Mouse (Mus musculus) liver, embryonic 16.5 days (tissue): ENCODE measurements at regions not wholly inside any gene's neighbourhood (a gene's known extent, or its start where the extent isn't known, plus 50 kb on each side); places are given as distances from the start of the nearest gene placed in this dataset.

Source experiments
- ATAC-seq: fragments of 200-750 bp; cut with Nextera tagmentation; 2 replicates; pipeline ENCODE4 v1.8.0; 2017; ENCODE audit warnings: low read depth, mild to moderate bottlenecking, moderate number of reproducible peaks, moderate library complexity
- H3K27ac ChIP-seq: fragments of 300-500 bp; sonication (generic); 2 replicates; pipeline ENCODE4 v1.5.1; 2014; ENCODE audit warnings: mild to moderate bottlenecking, low read length
- H3K27me3 ChIP-seq: fragments of 300-500 bp; sonication (generic); 2 replicates; pipeline ENCODE4 v1.6.1; 2014; ENCODE audit warnings: low read depth, low read length, mixed read lengths; ENCODE audit not compliant: control insufficient read depth, insufficient read depth
- H3K36me3 ChIP-seq: fragments of 300-500 bp; sonication (generic); 2 replicates; pipeline ENCODE4 v1.6.1; 2014; ENCODE audit warnings: mild to moderate bottlenecking; ENCODE audit not compliant: control insufficient read depth, insufficient read depth
- H3K4me1 ChIP-seq: fragments of 300-500 bp; sonication (generic); 2 replicates; pipeline ENCODE4 v1.6.1; 2014; ENCODE audit warnings: low read depth, low read length, mixed read lengths; ENCODE audit not compliant: control insufficient read depth
- H3K4me2 ChIP-seq: fragments of 300-500 bp; sonication (generic); 2 replicates; pipeline ENCODE4 v1.6.1; 2014; ENCODE audit warnings: low read depth, low read length, mixed read lengths
- H3K4me3 ChIP-seq: fragments of 300-500 bp; sonication (generic); 2 replicates; pipeline ENCODE4 v1.5.1; 2014; ENCODE audit warnings: low read depth, mild to moderate bottlenecking, low read length
- H3K9ac ChIP-seq: fragments of 300-500 bp; sonication (generic); 2 replicates; pipeline ENCODE4 v1.6.1; 2014; ENCODE audit warnings: low read depth, low read length
- H3K9me3 ChIP-seq: fragments of 300-500 bp; sonication (generic); replicated peaks from 2 replicates; pipeline ENCODE4 v1.6.1; 2016; ENCODE audit warnings: low read length; ENCODE audit not compliant: control insufficient read depth
- WGBS: fragments of 180-500 bp; shearing (Covaris S2); extraction: QIAGEN DNeasy Blood & Tissue Kit; methylation state at CpG from one replicate; pipeline ENCODE4 v1.1.7; 2014; ENCODE audit not compliant: insufficient replicate concordance; 5-methylcytosine and 5-hydroxymethylcytosine counted together

GRCm38 (mm10) chr2:78972288-78973117, 104.6 kb downstream of the Ube2e3 start:
- ATAC-seq = no peak
- H3K36me3 ChIP-seq = no peaks in the 10 kb centered on the region
- H3K4me2 ChIP-seq = no peak overlapping the region
- H3K27me3 ChIP-seq = no peaks in the 10 kb centered on the region
- no peak overlapping the region for H3K4me3 ChIP-seq
- WGBS = 71% methylated on average over 10 of the region's 10 CpGs
- no peaks in the 10 kb centered on the region for H3K9me3 ChIP-seq
- H3K27ac ChIP-seq = no peak overlapping the region
- H3K4me1 ChIP-seq = no peaks in the 10 kb centered on the region
- H3K9ac ChIP-seq = no peak overlapping the region

- Histone ChIP-seq H3K27me3 (no peaks in the 10 kb centered on the region), H3K9me3 (no peaks in the 10 kb centered on the region), H3K4me3 (no peak overlapping the region), H3K4me2 (no peak overlapping the region), H3K9ac (no peak overlapping the region), H3K27ac (no peak overlapping the region), H3K4me1 (no peaks in the 10 kb centered on the region), H3K36me3 (no peaks in the 10 kb centered on the region)
- ATAC-seq = no peak
- 68% methylated on average over 3 of the region's 3 CpGs for WGBS
These were observed 105.9 kb downstream of the Ube2e3 start for GRCm38 (mm10) chr2:78973811-78974210.

- no peak overlapping the region for H3K4me3 ChIP-seq
- H3K27ac ChIP-seq = no peak overlapping the region
- no peaks in the 10 kb centered on the region for H3K27me3 ChIP-seq
- H3K9ac ChIP-seq = no peak overlapping the region
- no peaks in the 10 kb centered on the region for H3K4me1 ChIP-seq
- no peak overlapping the region for H3K4me2 ChIP-seq
- 57% methylated on average over 2 of the region's 2 CpGs for WGBS
- ATAC-seq = no peak
- no peaks in the 10 kb centered on the region for H3K36me3 ChIP-seq
- no peaks in the 10 kb centered on the region for H3K9me3 ChIP-seq
These were observed 106.9 kb downstream of the Ube2e3 start for GRCm38 (mm10) chr2:78974683-78975392.

GRCm38 (mm10) chr2:78975393-78975774, 107.5 kb downstream of the Ube2e3 start:
- Histone ChIP-seq H3K9me3 (no peaks in the 10 kb centered on the region), H3K4me3 (no peak overlapping the region), H3K9ac (no peak overlapping the region), H3K27ac (no peak overlapping the region), H3K27me3 (no peaks in the 10 kb centered on the region), H3K4me2 (no peak overlapping the region), H3K4me1 (no peaks in the 10 kb centered on the region), H3K36me3 (no peaks in the 10 kb centered on the region)
- ATAC-seq = no peak
- WGBS = 66% methylated on average over 4 of the region's 4 CpGs

- Histone ChIP-seq H3K27ac (no peak overlapping the region), H3K4me3 (no peak overlapping the region), H3K36me3 (no peaks in the 10 kb centered on the region), H3K4me2 (no peak overlapping the region), H3K9me3 (no peaks in the 10 kb centered on the region), H3K4me1 (no peaks in the 10 kb centered on the region), H3K9ac (no peak overlapping the region), H3K27me3 (no peaks in the 10 kb centered on the region)
- ATAC-seq = no peak
- 80% methylated on average over 4 of the region's 4 CpGs for WGBS
These were observed 108.2 kb downstream of the Ube2e3 start for GRCm38 (mm10) chr2:78976084-78976483.

- Histone ChIP-seq H3K27me3 (no peaks in the 10 kb centered on the region), H3K4me3 (no peak overlapping the region), H3K4me1 (no peaks in the 10 kb centered on the region), H3K9ac (no peak overlapping the region), H3K9me3 (no peaks in the 10 kb centered on the region), H3K36me3 (no peaks in the 10 kb centered on the region), H3K4me2 (no peak overlapping the region), H3K27ac (no peak overlapping the region)
- no peak for ATAC-seq
- 61% methylated on average over 5 of the region's 5 CpGs for WGBS
These were observed 109.9 kb downstream of the Ube2e3 start for GRCm38 (mm10) chr2:78977632-78978397.

GRCm38 (mm10) chr2:78980019-78980418, 112.1 kb downstream of the Ube2e3 start:
- no peak for ATAC-seq
- Histone ChIP-seq H3K4me2 (no peak overlapping the region), H3K36me3 (no peaks in the 10 kb centered on the region), H3K9me3 (no peaks in the 10 kb centered on the region), H3K27ac (no peak overlapping the region), H3K9ac (no peak overlapping the region), H3K4me3 (no peak overlapping the region), H3K4me1 (no peaks in the 10 kb centered on the region), H3K27me3 (no peaks in the 10 kb centered on the region)
- WGBS = 58% methylated on average over 5 of the region's 5 CpGs

GRCm38 (mm10) chr2:78980661-78981229, 112.8 kb downstream of the Ube2e3 start:
- H3K9ac ChIP-seq = no peak overlapping the region
- H3K27ac ChIP-seq = no peak overlapping the region
- no peaks in the 10 kb centered on the region for H3K9me3 ChIP-seq
- H3K4me1 ChIP-seq = no peaks in the 10 kb centered on the region
- no peak overlapping the region for H3K4me3 ChIP-seq
- no peaks in the 10 kb centered on the region for H3K27me3 ChIP-seq
- no peaks in the 10 kb centered on the region for H3K36me3 ChIP-seq
- H3K4me2 ChIP-seq = no peak overlapping the region
- ATAC-seq = no peak
- 74% methylated on average over 1 of the region's 1 CpGs for WGBS
